Mouse (Mus musculus) liver, postnatal 0 days (tissue): Measurements from ENCODE around the gene Myo7a. TPM values are rescaled to one million over a fixed set of nuclear protein-coding genes. Genes with fewer than 3 reads are reported as not detected.

Source experiments
- ATAC-seq: fragments of 200-750 bp; cut with Nextera tagmentation; 2 replicates; pipeline ENCODE4 v1.8.0; 2017; ENCODE audit warnings: mild to moderate bottlenecking, moderate library complexity
- DNase-seq: peaks from one replicate; pipeline ENCODE4 v3.0.0-alpha.2; 2016
- H3K27ac ChIP-seq: fragments of 300-500 bp; sonication (generic); 2 replicates; pipeline ENCODE4 v1.5.1; 2014; ENCODE audit warnings: antibody characterized with exemption, moderate library complexity, mild to moderate bottlenecking, low read depth
- H3K27me3 ChIP-seq: fragments of 300-500 bp; sonication (generic); 2 replicates; pipeline ENCODE4 v1.6.1; 2014; ENCODE audit warnings: low read length, control low read depth, mixed read lengths; ENCODE audit not compliant: insufficient read depth
- H3K36me3 ChIP-seq: fragments of 300-500 bp; sonication (generic); replicated peaks from 2 replicates; pipeline ENCODE4 v1.6.1; 2014; ENCODE audit warnings: mild to moderate bottlenecking, control low read depth, low read length, moderate library complexity, mixed read lengths; ENCODE audit not compliant: insufficient read depth
- H3K4me1 ChIP-seq: fragments of 300-500 bp; sonication (generic); 2 replicates; pipeline ENCODE4 v1.6.1; 2014; ENCODE audit warnings: antibody characterized with exemption, mild to moderate bottlenecking, control low read depth; ENCODE audit not compliant: insufficient read depth
- H3K4me2 ChIP-seq: fragments of 300-500 bp; sonication (generic); 2 replicates; pipeline ENCODE4 v1.6.1; 2014; ENCODE audit warnings: low read depth, mild to moderate bottlenecking, low read length, moderate library complexity, mixed read lengths
- H3K4me3 ChIP-seq: fragments of 300-500 bp; sonication (generic); 2 replicates; pipeline ENCODE4 v1.5.1; 2014; ENCODE audit warnings: low read depth, low read length
- H3K9ac ChIP-seq: fragments of 300-500 bp; sonication (generic); replicated peaks from 2 replicates; pipeline ENCODE4 v1.6.1; 2014; ENCODE audit warnings: mild to moderate bottlenecking, moderate library complexity
- H3K9me3 ChIP-seq: fragments of 300-500 bp; sonication (generic); 2 replicates; pipeline ENCODE4 v1.6.1; 2016; ENCODE audit warnings: mild to moderate bottlenecking, control low read depth, low read length, mixed read lengths
- CTCF ChIP-seq: sonication (generic); IDR thresholded peaks from 2 replicates; pipeline ENCODE4 v1.5.1; 2016; ENCODE audit warnings: antibody characterized with exemption, low read depth
- EP300 ChIP-seq: IDR thresholded peaks from 2 replicates; pipeline ENCODE4 v1.6.1; 2016; ENCODE audit warnings: antibody characterized with exemption, low read depth, mild to moderate bottlenecking
- WGBS: fragments of 180-500 bp; shearing (Covaris S2); extraction: QIAGEN DNeasy Blood & Tissue Kit; methylation state at CpG from one replicate; pipeline ENCODE4 v1.1.7; 2014; ENCODE audit not compliant: insufficient replicate concordance; 5-methylcytosine and 5-hydroxymethylcytosine counted together
- polyA plus RNA-seq: library from polyadenylated mRNA; unstranded; fragments of >200 nt; fragmentation: Nextera tagmentation; extraction: Ambion mirVana; gene quantifications from 2 replicates; pipeline ENCODE4 v1.2.1, GENCODE M21; 2015

Myo7a gene
- polyA plus RNA-seq, 1 experiment from 2014 or later: 7.6 TPM

GRCm38 (mm10) chr7:98153345-98153744, 34.0 kb upstream of the Myo7a start:
- 55% methylated on average over 3 of the region's 3 CpGs for WGBS
- Histone ChIP-seq H3K36me3 (no peaks in the 10 kb centered on the region), H3K27ac (no peak overlapping the region), H3K27me3 (no peaks in the 10 kb centered on the region), H3K9ac (no peak overlapping the region), H3K4me2 (no peak overlapping the region), H3K4me3 (no peak overlapping the region), H3K4me1 (peaks cover 19% of the 10 kb centered on the region), H3K9me3 (no peaks in the 10 kb centered on the region)
- ATAC-seq (no peak), DNase-seq (no peak)
- TF ChIP-seq CTCF (peak; percentile 47), EP300 (no peak)

GRCm38 (mm10) chr7:98152400-98152799, 33.1 kb upstream of the Myo7a start:
- H3K4me2 ChIP-seq: no peak overlapping the region

GRCm38 (mm10) chr7:98150525-98150924, 31.2 kb upstream of the Myo7a start:
- H3K36me3 ChIP-seq: no peaks in the 10 kb centered on the region

More at GRCm38 (mm10) chr7:98152400-98152799, 33.1 kb upstream of the Myo7a start:
- Histone ChIP-seq H3K9me3 (no peaks in the 10 kb centered on the region), H3K36me3 (no peaks in the 10 kb centered on the region), H3K4me1 (peaks cover 12% of the 10 kb centered on the region), H3K4me3 (no peak overlapping the region), H3K9ac (no peak overlapping the region), H3K27ac (no peak overlapping the region), H3K27me3 (no peaks in the 10 kb centered on the region)
- WGBS: 79% methylated on average over 8 of the region's 8 CpGs
- DNase-seq (no peak), ATAC-seq (no peak)
- TF ChIP-seq EP300: no peak
- TF ChIP-seq CTCF: no peak

GRCm38 (mm10) chr7:98149802-98150201, 30.5 kb upstream of the Myo7a start:
- 59% methylated on average over 3 of the region's 3 CpGs for WGBS
- no peak for DNase-seq
- no peak overlapping the region for H3K27ac ChIP-seq
- no peak for TF ChIP-seq EP300
- no peak for TF ChIP-seq CTCF
- no peaks in the 10 kb centered on the region for H3K4me1 ChIP-seq
- H3K4me2 ChIP-seq: no peak overlapping the region
- H3K9me3 ChIP-seq: no peaks in the 10 kb centered on the region
- H3K27me3 ChIP-seq: no peaks in the 10 kb centered on the region
- no peaks in the 10 kb centered on the region for H3K36me3 ChIP-seq
- H3K4me3 ChIP-seq: no peak overlapping the region
- ATAC-seq: no peak
- no peak overlapping the region for H3K9ac ChIP-seq

More at GRCm38 (mm10) chr7:98150525-98150924, 31.2 kb upstream of the Myo7a start:
- ATAC-seq (no peak), DNase-seq (no peak)
- Histone ChIP-seq H3K4me3 (no peak overlapping the region), H3K9me3 (no peaks in the 10 kb centered on the region), H3K27ac (no peak overlapping the region), H3K27me3 (no peaks in the 10 kb centered on the region), H3K9ac (no peak overlapping the region), H3K4me1 (no peaks in the 10 kb centered on the region; the same call in 1 of the 2 replicates), H3K4me2 (no peak overlapping the region)
- 65% methylated on average over 5 of the region's 5 CpGs for WGBS
- TF ChIP-seq EP300 (no peak), CTCF (peak; percentile 49)

- Histone ChIP-seq H3K4me2 (no peak overlapping the region), H3K9me3 (no peaks in the 10 kb centered on the region), H3K4me3 (no peak overlapping the region), H3K27me3 (no peaks in the 10 kb centered on the region), H3K36me3 (no peaks in the 10 kb centered on the region), H3K27ac (no peak overlapping the region), H3K9ac (no peak overlapping the region), H3K4me1 (no peaks in the 10 kb centered on the region)
- no peak for DNase-seq
- ATAC-seq: no peak
- 85% methylated on average over 10 of the region's 10 CpGs for WGBS
- TF ChIP-seq CTCF (no peak), EP300 (no peak)
Measured at GRCm38 (mm10) chr7:98148721-98149407, 29.5 kb upstream of the Myo7a start.

- TF ChIP-seq EP300 (no peak), CTCF (no peak)
- H3K27me3 ChIP-seq: no peaks in the 10 kb centered on the region
- no peaks in the 10 kb centered on the region for H3K36me3 ChIP-seq
- 75% methylated on average over 8 of the region's 8 CpGs for WGBS
- no peak overlapping the region for H3K9ac ChIP-seq
- H3K4me1 ChIP-seq: peaks cover 2% of the 10 kb centered on the region; the same call in 1 of the 2 replicates
- no peaks in the 10 kb centered on the region for H3K9me3 ChIP-seq
- DNase-seq (no peak), ATAC-seq (no peak)
- no peak overlapping the region for H3K4me3 ChIP-seq
- no peak overlapping the region for H3K4me2 ChIP-seq
- no peak overlapping the region for H3K27ac ChIP-seq
Measured at GRCm38 (mm10) chr7:98147766-98148165, 28.4 kb upstream of the Myo7a start.
